Mouse (Mus musculus) liver, postnatal 0 days (tissue): Measurements from ENCODE around the gene Ankrd40.

ENCODE experiments used
- CTCF ChIP-seq: sonication (generic); IDR thresholded peaks from 2 replicates; pipeline ENCODE4 v1.5.1; 2016; ENCODE audit warnings: antibody characterized with exemption, low read depth
- EP300 ChIP-seq: IDR thresholded peaks from 2 replicates; pipeline ENCODE4 v1.6.1; 2016; ENCODE audit warnings: antibody characterized with exemption, low read depth, mild to moderate bottlenecking

- TF ChIP-seq CTCF (no peak), EP300 (no peak)
Measured at GRCm38 (mm10) chr11:94346611-94347010, 18.8 kb downstream of the Ankrd40 start.
